Mouse (Mus musculus): ENCODE data around the gene Col20a1. TPM values are rescaled to one million over a fixed set of nuclear protein-coding genes. Genes with fewer than 3 reads are reported as not detected.
A peak's percentile ranks its signal among the peaks of the same experiment; 100 is the strongest.

The Col20a1 gene
- polyA plus RNA-seq, 1 experiment from 2014 or later = 2.1 TPM

DNA sequence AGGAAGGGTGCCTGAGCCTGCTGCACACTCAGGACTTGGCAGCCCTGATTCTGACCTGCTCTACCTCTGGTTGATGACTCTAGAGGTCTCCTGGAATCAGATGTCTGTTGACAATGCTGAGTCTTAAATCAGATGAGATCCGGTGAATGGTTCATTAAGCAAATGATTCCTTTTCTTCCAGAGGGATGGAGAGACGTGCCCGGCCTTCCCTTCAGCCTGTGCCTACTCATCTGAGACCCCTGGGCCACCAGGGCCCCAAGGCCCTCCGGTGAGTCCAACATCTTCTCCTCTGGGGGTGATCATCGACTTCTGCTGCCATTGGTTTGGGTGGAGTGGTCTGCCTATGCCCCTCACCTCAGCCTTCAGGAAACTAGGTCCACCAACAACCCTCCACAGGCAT lies 22.0 kb downstream of the Col20a1 start:
- Histone ChIP-seq H3K36me3 (ENCODE audit: control insufficient read depth, insufficient read depth, low read length) (no peaks in the 10 kb centered on the region), H3K4me1 (ENCODE audit: control insufficient read depth, insufficient read depth, low read length) (no peaks in the 10 kb centered on the region), H3K9ac (ENCODE audit: low read length) (no peak overlapping the region), H3K9me3 (ENCODE audit: control insufficient read depth, low read length) (no peaks in the 10 kb centered on the region), H3K4me3 (ENCODE audit: low read depth, low read length) (no peak overlapping the region), H3K4me2 (ENCODE audit: low read depth) (no peak overlapping the region), H3K27me3 (ENCODE audit: control insufficient read depth, insufficient read depth, low read length) (no peaks in the 10 kb centered on the region), H3K27ac (ENCODE audit: low read depth, low read length) (no peak overlapping the region)
- no peak for DNase-seq (ENCODE audit: low spot score)
- 56% methylated on average over 5 of the region's 5 CpGs for WGBS
- ATAC-seq (ENCODE audit: insufficient read depth, low FRiP score, low TSS enrichment) = no peak

DNA sequence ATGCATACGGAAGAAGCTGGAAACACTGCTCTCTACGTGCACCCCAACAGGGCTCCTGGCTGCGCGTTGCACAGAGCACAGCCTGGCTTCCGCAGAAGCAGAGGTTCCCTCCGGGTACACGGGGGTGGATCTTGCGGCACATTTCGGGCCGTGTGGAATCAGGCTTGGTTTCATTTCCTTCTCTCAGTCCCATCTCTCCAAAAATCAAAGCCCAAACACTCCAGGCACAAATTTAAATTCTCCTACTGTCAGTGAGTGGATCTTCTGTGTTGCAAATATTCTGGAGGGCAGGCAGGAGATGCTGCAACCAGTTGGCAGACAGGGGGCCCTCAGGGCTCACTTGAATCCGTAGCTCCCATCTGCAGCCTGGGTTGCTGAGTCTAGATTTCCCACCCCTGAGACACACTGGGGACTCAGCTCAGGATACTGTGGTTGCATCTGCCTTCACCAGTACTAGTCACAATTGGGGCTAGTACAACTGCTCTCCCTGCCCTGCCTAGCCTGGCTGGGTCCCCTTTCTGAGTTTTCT lies 45.1 kb downstream of the Col20a1 start:
- DNase-seq (ENCODE audit: low spot score) = no peak
- Histone ChIP-seq H3K36me3 (ENCODE audit: control insufficient read depth, insufficient read depth, low read length) (no peaks in the 10 kb centered on the region; the same call in 1 of the 2 replicates), H3K4me1 (ENCODE audit: control insufficient read depth, insufficient read depth, low read length) (no peaks in the 10 kb centered on the region), H3K4me3 (ENCODE audit: low read depth, low read length) (no peak overlapping the region), H3K4me2 (ENCODE audit: low read depth) (no peak overlapping the region), H3K9me3 (ENCODE audit: control insufficient read depth, low read length) (no peaks in the 10 kb centered on the region), H3K27ac (ENCODE audit: low read depth, low read length) (no peak overlapping the region), H3K9ac (ENCODE audit: low read length) (no peak overlapping the region), H3K27me3 (ENCODE audit: control insufficient read depth, insufficient read depth, low read length) (no peaks in the 10 kb centered on the region)
- ATAC-seq (ENCODE audit: insufficient read depth, low FRiP score, low TSS enrichment) = no peak
- 85% methylated on average over 11 of the region's 11 CpGs for WGBS

DNA sequence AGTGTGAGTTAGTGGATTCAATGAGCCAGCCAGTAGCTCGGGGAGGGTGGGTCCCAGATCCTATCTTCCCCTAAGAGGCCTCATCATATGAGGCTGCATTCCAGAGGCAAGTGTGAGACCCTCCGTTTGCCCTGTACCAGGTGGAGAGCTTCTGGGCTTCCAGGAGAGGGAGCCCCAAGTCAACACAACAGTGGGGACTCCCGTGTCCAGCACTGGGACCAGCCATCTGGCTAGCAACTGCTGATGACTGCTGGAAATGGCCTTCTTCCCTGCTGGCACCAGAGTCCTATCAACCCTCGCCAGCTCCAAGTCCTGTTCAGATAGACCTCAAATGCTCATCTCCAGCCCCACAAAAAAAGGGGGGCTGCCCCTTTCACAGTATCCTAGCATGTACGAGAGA lies 46.1 kb downstream of the Col20a1 start:
- DNase-seq (ENCODE audit: low spot score) (peak; percentile 32), ATAC-seq (ENCODE audit: insufficient read depth, low FRiP score, low TSS enrichment) (no peak)
- WGBS = 50% methylated on average over 5 of the region's 5 CpGs
- no peaks in the 10 kb centered on the region for H3K4me1 ChIP-seq (ENCODE audit: control insufficient read depth, insufficient read depth, low read length)
- H3K27me3 ChIP-seq (ENCODE audit: control insufficient read depth, insufficient read depth, low read length) = no peaks in the 10 kb centered on the region
- H3K4me2 ChIP-seq (ENCODE audit: low read depth) = no peak overlapping the region
- H3K36me3 ChIP-seq (ENCODE audit: control insufficient read depth, insufficient read depth, low read length) = no peaks in the 10 kb centered on the region
- no peak overlapping the region for H3K27ac ChIP-seq (ENCODE audit: low read depth, low read length)
- no peak overlapping the region for H3K9ac ChIP-seq (ENCODE audit: low read length)
- no peak overlapping the region for H3K4me3 ChIP-seq (ENCODE audit: low read depth, low read length)
- H3K9me3 ChIP-seq (ENCODE audit: control insufficient read depth, low read length) = no peaks in the 10 kb centered on the region

DNA sequence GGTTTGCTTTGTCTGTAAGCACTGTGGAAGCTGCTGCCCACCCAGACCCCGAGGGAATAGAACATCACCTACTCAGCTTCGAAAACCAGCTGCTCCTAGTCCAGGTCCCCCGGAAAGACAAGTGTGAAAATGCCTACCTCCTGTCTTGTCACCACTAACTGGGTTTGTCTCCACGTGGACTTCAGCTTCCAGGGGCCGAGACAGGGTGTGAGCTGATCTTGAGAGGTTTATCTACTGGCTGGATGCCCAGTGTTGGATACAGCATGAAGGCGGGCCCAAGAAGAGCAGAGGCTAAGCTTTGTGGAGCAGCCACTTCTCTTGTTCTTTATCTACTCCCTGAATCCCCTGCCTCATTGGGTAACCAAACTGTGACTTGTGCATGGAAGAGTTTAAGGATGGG lies 47.0 kb downstream of the Col20a1 start:
- no peak for DNase-seq (ENCODE audit: low spot score)
- H3K27me3 ChIP-seq (ENCODE audit: control insufficient read depth, insufficient read depth, low read length) = peaks cover 3% of the 10 kb centered on the region; the same call in 1 of the 2 replicates
- no peaks in the 10 kb centered on the region for H3K36me3 ChIP-seq (ENCODE audit: control insufficient read depth, insufficient read depth, low read length)
- WGBS = 72% methylated on average over 6 of the region's 6 CpGs
- H3K4me3 ChIP-seq (ENCODE audit: low read depth, low read length) = no peak overlapping the region
- no peaks in the 10 kb centered on the region; the same call in 1 of the 2 replicates for H3K4me1 ChIP-seq (ENCODE audit: control insufficient read depth, insufficient read depth, low read length)
- no peaks in the 10 kb centered on the region for H3K9me3 ChIP-seq (ENCODE audit: control insufficient read depth, low read length)
- H3K4me2 ChIP-seq (ENCODE audit: low read depth) = no peak overlapping the region
- no peak overlapping the region for H3K9ac ChIP-seq (ENCODE audit: low read length)
- H3K27ac ChIP-seq (ENCODE audit: low read depth, low read length) = no peak overlapping the region
- no peak for ATAC-seq (ENCODE audit: insufficient read depth, low FRiP score, low TSS enrichment)

DNA sequence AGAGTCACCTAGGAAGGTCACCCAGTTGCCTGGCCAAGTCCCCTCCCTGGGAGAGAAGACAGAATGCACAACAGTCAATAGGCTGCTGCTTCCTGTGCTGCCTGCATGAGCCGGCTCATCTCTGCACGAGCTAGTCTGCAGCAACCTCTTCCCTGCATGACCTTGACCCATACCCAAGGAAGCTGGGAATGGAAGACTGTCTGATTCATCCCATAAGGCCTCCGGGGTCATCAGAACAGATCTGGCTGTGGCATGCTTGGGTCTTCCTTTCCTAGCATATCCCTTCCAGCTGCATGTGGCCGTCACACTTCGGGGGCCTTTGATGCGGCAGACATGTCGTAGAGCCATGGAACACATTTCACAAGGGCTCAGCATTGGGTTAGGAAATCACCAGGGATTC lies 48.9 kb downstream of the Col20a1 start:
- Histone ChIP-seq H3K4me1 (ENCODE audit: control insufficient read depth, insufficient read depth, low read length) (peaks cover 2% of the 10 kb centered on the region; the same call in 1 of the 2 replicates), H3K9ac (ENCODE audit: low read length) (no peak overlapping the region), H3K9me3 (ENCODE audit: control insufficient read depth, low read length) (no peaks in the 10 kb centered on the region), H3K27ac (ENCODE audit: low read depth, low read length) (no peak overlapping the region), H3K36me3 (ENCODE audit: control insufficient read depth, insufficient read depth, low read length) (no peaks in the 10 kb centered on the region), H3K27me3 (ENCODE audit: control insufficient read depth, insufficient read depth, low read length) (peaks cover 4% of the 10 kb centered on the region; the same call in 1 of the 2 replicates), H3K4me2 (ENCODE audit: low read depth) (no peak overlapping the region), H3K4me3 (ENCODE audit: low read depth, low read length) (no peak overlapping the region)
- WGBS = 78% methylated on average over 7 of the region's 7 CpGs
- ATAC-seq (ENCODE audit: insufficient read depth, low FRiP score, low TSS enrichment) (no peak), DNase-seq (ENCODE audit: low spot score) (no peak)

DNA sequence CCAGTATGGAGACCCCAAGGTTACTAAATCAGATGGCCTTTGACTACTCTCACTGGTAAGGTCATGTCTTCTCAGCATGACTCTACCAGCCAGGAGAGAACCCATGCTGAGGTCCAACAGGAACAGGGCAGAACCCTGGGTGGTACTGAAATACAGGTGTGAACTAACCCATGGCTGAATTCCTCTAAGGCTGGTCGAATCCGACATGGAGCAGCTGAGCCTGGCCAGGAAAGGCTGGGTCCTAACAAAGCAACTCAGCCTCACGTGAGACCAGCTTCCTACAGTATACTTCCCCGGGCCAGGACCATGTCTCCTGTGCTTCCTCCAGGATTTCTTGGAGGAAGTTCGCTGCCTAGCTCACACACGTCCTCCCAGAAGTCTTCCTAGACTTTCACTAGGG lies 50.2 kb downstream of the Col20a1 start:
- no peak overlapping the region for H3K27ac ChIP-seq (ENCODE audit: low read depth, low read length)
- no peak overlapping the region for H3K4me3 ChIP-seq (ENCODE audit: low read depth, low read length)
- ATAC-seq (ENCODE audit: insufficient read depth, low FRiP score, low TSS enrichment) = no peak
- no peak for DNase-seq (ENCODE audit: low spot score)
- peak overlapping the region; percentile 85; the same call in 1 of the 2 replicates for H3K4me2 ChIP-seq (ENCODE audit: low read depth)
- no peak overlapping the region for H3K9ac ChIP-seq (ENCODE audit: low read length)
- no peaks in the 10 kb centered on the region for H3K36me3 ChIP-seq (ENCODE audit: control insufficient read depth, insufficient read depth, low read length)
- 78% methylated on average over 6 of the region's 6 CpGs for WGBS
- no peaks in the 10 kb centered on the region for H3K9me3 ChIP-seq (ENCODE audit: control insufficient read depth, low read length)
- H3K4me1 ChIP-seq (ENCODE audit: control insufficient read depth, insufficient read depth, low read length) = peaks cover 4% of the 10 kb centered on the region
- H3K27me3 ChIP-seq (ENCODE audit: control insufficient read depth, insufficient read depth, low read length) = peaks cover 8% of the 10 kb centered on the region; the same call in 1 of the 2 replicates

DNA sequence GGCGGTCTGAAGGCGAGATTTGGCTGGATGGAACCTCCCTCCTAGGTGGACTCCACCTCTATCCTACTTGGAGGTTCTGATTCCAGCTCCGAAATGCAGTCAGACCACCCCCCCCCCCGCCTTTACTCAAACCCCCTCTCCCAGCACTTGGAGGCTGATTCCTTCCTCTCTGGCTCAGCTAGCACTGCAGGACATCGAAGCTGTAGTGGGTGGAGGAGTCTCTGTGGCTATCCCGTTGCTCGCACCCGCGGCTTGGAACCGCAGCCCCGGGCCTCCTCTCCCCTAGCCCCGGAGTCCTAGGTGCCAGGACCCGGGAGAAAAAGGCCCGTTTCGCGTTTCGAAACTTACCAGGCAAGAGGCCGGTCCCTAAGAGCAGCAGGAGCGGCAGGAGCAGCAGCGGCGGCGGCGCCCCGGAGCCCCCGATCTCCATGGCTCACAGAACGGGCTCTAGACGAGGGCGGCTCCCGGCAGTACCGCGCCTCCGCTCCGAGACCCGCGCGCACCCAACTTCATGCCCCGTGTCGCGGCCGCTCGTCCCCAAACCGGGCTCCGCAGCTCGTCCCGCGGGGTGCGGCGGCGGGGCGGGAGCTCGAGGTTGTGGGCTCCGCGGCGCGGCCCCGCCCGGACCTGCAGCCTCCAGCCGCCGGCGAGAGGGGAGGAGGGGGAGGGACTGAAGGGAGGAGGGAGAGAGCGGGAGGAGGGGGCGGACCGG lies 52.5 kb downstream of the Col20a1 start:
- peak overlapping the region; percentile 69 for H3K4me3 ChIP-seq (ENCODE audit: low read depth, low read length)
- H3K9ac ChIP-seq (ENCODE audit: low read length) = peak overlapping the region; percentile 89
- no peaks in the 10 kb centered on the region for H3K36me3 ChIP-seq (ENCODE audit: control insufficient read depth, insufficient read depth, low read length)
- DNase-seq (ENCODE audit: low spot score) (peak; percentile 75), ATAC-seq (ENCODE audit: insufficient read depth, low FRiP score, low TSS enrichment) (peak; percentile 24)
- H3K4me1 ChIP-seq (ENCODE audit: control insufficient read depth, insufficient read depth, low read length) = peaks cover 23% of the 10 kb centered on the region
- H3K9me3 ChIP-seq (ENCODE audit: control insufficient read depth, low read length) = no peaks in the 10 kb centered on the region
- H3K27ac ChIP-seq (ENCODE audit: low read depth, low read length) = peak overlapping the region; percentile 46; the same call in 1 of the 2 replicates
- WGBS = 0% methylated on average over 33 of the region's 63 CpGs
- H3K27me3 ChIP-seq (ENCODE audit: control insufficient read depth, insufficient read depth, low read length) = peaks cover 8% of the 10 kb centered on the region; the same call in 1 of the 2 replicates
- peak overlapping the region; percentile 85 for H3K4me2 ChIP-seq (ENCODE audit: low read depth)

DNA sequence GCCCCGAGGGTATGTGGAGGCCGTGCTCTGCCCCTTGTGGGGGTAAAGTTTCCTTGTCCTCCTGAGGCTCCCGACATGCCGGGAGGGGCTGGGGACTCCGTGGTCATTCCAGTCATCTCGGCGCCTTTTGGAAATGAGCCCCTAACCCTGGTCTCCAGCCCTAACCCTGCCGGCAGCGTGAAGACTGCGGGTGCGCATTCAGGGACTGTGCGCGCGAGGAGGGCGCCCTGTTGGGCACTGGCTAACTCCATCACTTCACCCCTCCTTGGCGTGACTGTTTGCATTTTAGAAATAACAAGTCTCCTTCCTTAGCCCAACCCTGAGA lies 53.0 kb downstream of the Col20a1 start:
- no peak for DNase-seq (ENCODE audit: low spot score)
- H3K27ac ChIP-seq (ENCODE audit: low read depth, low read length) = no peak overlapping the region

DNA sequence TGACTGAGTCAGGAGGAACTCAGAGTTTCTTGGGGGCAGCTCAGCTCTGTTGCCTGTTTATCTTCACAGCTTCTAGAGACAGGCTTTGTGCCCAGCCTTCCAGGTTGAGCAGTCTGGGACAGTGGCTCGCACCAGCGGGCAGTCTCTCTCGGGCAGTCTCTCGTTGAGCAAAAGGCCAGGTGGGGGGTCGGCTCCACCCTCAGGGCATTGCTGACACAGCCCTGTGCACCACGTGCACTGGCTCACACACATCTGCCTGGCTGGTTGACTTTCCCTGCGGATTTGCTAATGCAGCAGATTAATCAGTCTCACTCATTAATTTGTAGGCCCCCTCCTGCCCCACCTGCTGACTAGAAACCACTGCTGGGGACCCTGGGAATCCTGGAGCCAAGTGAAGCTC lies 55.6 kb downstream of the Col20a1 start:
- no peaks in the 10 kb centered on the region for H3K36me3 ChIP-seq (ENCODE audit: control insufficient read depth, insufficient read depth, low read length)
- no peak overlapping the region for H3K4me2 ChIP-seq (ENCODE audit: low read depth)
- no peak overlapping the region for H3K4me3 ChIP-seq (ENCODE audit: low read depth, low read length)
- ATAC-seq (ENCODE audit: insufficient read depth, low FRiP score, low TSS enrichment) (peak; percentile 43; the same call in 1 of the 2 replicates), DNase-seq (ENCODE audit: low spot score) (no peak)
- H3K27me3 ChIP-seq (ENCODE audit: control insufficient read depth, insufficient read depth, low read length) = peaks cover 8% of the 10 kb centered on the region; the same call in 1 of the 2 replicates
- peak overlapping the region; percentile 60 for H3K27ac ChIP-seq (ENCODE audit: low read depth, low read length)
- H3K9ac ChIP-seq (ENCODE audit: low read length) = no peak overlapping the region; the same call in 1 of the 2 replicates
- no peaks in the 10 kb centered on the region for H3K9me3 ChIP-seq (ENCODE audit: control insufficient read depth, low read length)
- H3K4me1 ChIP-seq (ENCODE audit: control insufficient read depth, insufficient read depth, low read length) = peaks cover 30% of the 10 kb centered on the region
- WGBS = 8% methylated on average over 7 of the region's 7 CpGs

More for the DNA sequence above, 53.0 kb downstream of the Col20a1 start:
- no peaks in the 10 kb centered on the region for H3K36me3 ChIP-seq (ENCODE audit: control insufficient read depth, insufficient read depth, low read length)
- H3K4me2 ChIP-seq (ENCODE audit: low read depth) = peak overlapping the region; percentile 85
- peak overlapping the region; percentile 69 for H3K4me3 ChIP-seq (ENCODE audit: low read depth, low read length)
- H3K9ac ChIP-seq (ENCODE audit: low read length) = peak overlapping the region; percentile 89
- WGBS = 0% methylated on average over 16 of the region's 16 CpGs
- no peaks in the 10 kb centered on the region for H3K9me3 ChIP-seq (ENCODE audit: control insufficient read depth, low read length)
- peaks cover 28% of the 10 kb centered on the region for H3K4me1 ChIP-seq (ENCODE audit: control insufficient read depth, insufficient read depth, low read length)
- no peak for ATAC-seq (ENCODE audit: insufficient read depth, low FRiP score, low TSS enrichment)
- H3K27me3 ChIP-seq (ENCODE audit: control insufficient read depth, insufficient read depth, low read length) = peaks cover 8% of the 10 kb centered on the region; the same call in 1 of the 2 replicates

Data from neural tube, embryonic 11.5 days (tissue).